Mouse (Mus musculus): ENCODE data around the gene Hist1h2br.
A peak's percentile ranks its signal among the peaks of the same experiment; 100 is the strongest.
"Not testable (repeated sequence)": the region's sequence is repeated elsewhere in the genome, so short reads cannot be mapped to it uniquely, and the experiment has no call there.

Gene Hist1h2br

GRCm38 (mm10) chr13:21847883-21848282 is 14.3 kb downstream of the Hist1h2br start:
- no peak for DNase-seq

- not testable (repeated sequence) for DNase-seq
Observed at GRCm38 (mm10) chr13:21850696-21851095, 17.2 kb downstream of the Hist1h2br start.

DNA sequence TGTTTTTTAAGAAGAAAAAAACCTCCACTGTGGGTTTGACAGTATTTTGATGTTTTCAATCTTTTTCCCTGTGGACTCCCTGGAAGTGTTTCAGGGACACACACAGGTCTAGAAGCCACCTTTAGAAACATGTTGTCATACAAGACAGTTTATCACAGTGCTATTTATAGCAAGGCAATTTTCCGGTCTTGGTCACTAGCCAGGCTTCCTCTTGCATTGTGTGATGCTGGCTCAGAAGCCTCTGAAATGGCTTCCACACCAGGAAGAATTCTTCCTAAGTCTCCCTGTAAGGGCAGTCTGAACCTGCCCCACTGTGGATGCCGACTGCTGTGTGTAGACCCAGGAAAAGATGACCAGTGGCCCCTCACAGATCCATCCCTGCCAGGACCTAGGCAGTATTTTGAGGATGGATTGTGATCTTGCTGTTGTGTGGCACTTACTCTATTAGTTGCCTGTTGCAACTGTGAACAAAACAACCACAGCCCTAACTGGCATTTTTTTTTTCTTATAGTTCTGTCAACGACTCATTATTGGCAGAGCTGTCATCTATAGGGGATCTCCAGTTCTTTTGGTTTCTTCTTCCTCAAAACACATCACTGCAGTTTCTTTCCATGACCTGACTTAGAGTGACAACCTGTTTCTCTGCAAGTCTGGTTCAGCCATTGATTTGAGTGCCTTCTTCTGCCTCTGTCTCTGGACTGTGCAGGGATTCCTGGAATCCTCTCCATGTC is 18.8 kb downstream of the Hist1h2br start:
- no peak for DNase-seq

GRCm38 (mm10) chr13:21855146-21855545 is 21.6 kb downstream of the Hist1h2br start:
- peak; percentile 79 for DNase-seq

DNA sequence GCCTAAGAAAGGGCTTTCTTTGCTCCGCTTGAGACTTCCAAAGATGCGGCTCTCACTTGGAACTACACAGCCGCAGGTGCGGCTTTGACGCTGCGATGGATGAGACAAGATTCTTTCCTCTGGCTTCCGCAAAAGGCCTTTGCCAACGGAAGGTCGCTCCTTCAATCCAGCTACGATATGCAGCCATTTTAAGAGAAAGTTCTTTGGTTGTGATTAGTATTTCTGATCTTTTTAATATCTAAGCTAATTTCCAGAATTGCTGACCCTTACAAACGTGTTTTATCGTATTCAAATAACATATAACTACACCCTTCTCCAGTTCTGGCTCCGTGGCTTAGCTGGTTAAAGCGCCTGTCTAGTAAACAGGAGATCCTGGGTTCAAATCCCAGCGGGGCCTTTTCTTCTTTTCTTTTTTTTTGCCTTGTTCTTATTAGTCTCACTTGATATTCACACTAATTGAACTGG is 22.2 kb downstream of the Hist1h2br start:
- peak; percentile 23 for DNase-seq

GRCm38 (mm10) chr13:21861608-21862007 is 28.1 kb downstream of the Hist1h2br start:
- no peak for DNase-seq

DNA sequence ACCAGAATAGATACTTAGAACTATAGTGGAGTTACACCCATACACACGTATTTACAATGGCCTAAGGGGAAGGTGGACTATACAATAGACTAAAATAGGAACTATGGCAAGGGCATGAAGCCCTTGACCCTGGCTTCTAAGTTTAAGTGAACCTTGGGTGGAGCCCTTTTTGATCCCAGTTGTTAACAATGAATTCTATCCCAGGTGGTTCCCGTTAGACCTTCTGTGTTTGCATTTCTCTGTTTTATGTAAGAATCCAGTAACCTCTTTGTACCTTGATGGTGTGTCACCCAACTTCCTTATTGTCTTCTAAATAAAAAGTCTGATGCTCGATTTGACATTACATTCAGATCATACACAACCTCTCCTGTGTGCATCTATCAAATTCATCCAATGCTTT is 32.0 kb downstream of the Hist1h2br start:
- not testable (repeated sequence) for DNase-seq

GRCm38 (mm10) chr13:21880735-21881134 is 47.2 kb downstream of the Hist1h2br start:
- no peak for DNase-seq

DNA sequence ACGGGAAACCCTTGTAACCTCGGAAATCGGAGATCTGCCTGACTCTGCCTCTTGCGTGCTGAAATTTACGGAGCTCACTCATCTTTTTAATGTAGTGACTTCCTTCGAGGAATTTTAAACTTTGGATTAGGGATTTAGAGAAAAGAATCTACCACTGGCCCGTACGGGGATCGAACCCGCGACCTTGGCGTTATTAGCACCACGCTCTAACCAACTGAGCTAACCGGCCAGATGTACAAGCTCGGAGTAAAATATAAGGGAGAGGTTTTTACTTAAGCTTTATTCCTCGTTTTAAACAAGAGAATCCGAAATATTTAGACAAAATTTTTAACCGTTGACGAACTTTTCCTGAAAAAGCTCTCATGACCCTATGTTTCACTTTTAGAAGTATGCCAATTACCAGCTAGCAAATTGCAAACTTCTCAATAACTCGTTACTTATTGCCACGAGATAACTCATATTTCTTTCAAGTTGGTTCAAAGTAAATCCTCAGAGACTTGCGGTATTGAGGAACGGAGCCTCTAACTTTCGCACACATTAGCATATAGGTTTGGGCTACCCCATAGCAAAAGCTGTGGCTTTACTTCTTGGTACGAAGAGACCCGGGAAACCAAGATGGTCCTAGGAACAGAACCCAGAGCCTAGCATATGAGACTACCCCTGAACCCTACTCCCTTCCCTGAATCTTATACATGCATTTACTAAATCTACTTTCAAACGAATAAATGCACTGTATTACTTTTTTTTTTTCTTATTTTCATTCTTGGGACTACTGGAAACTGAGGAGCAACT is 48.5 kb downstream of the Hist1h2br start:
- peak; percentile 20 for DNase-seq

- peak; percentile 28 for DNase-seq
Observed at GRCm38 (mm10) chr13:21882760-21883405, 49.3 kb downstream of the Hist1h2br start.

GRCm38 (mm10) chr13:21883407-21883806 is 49.9 kb downstream of the Hist1h2br start:
- no peak for DNase-seq

DNA sequence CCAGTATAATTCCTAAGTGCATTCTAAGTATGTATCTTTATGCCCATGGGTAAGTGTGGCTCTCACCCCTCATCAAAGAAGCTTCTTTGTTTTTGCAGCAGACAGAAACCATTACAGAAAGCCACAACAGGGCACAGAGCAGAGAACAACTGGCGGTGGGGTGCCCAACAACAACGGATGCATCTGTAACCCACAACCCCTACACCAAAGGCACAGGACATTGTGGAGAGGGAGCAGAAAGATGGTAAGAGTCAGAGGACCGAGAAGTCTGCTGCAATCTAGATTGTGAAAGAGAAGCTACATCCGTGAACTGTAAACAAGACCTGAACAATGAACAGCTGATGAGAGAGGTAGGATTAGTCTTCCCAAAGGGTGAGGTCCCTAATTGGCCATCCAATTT is 51.0 kb downstream of the Hist1h2br start:
- no peak for DNase-seq
